Mouse (Mus musculus): ENCODE measurements at regions not wholly inside any gene's neighbourhood (a gene's known extent, or its start where the extent isn't known, plus 50 kb on each side); places are given as distances from the start of the nearest gene placed in this dataset.
"Not testable (repeated sequence)": the region's sequence is repeated elsewhere in the genome, so short reads cannot be mapped to it uniquely, and the experiment has no call there.

- WGBS, result 18% methylated on average over 2 of the region's 2 CpGs
- no peaks in the 10 kb centered on the region for H3K27me3 ChIP-seq (replicated peaks; ENCODE audit: control insufficient read depth, insufficient read depth, low read length)
- no peak overlapping the region for H3K4me3 ChIP-seq (ENCODE audit: low read depth, low read length)
- H3K36me3 ChIP-seq (ENCODE audit: control insufficient read depth, insufficient read depth, low read length), result no peaks in the 10 kb centered on the region
- H3K4me1 ChIP-seq (replicated peaks; ENCODE audit: control insufficient read depth, insufficient read depth, low read length), result no peaks in the 10 kb centered on the region
- ATAC-seq (replicated peaks; ENCODE audit: low FRiP score) (no peak), DNase-seq (ENCODE audit: low spot score) (no peak)
- no peak overlapping the region for H3K27ac ChIP-seq (ENCODE audit: low read depth, low read length)
- H3K9me3 ChIP-seq (ENCODE audit: control insufficient read depth, low read length), result no peaks in the 10 kb centered on the region
- no peak overlapping the region for H3K9ac ChIP-seq (ENCODE audit: low read depth, low read length)
- no peak overlapping the region for H3K4me2 ChIP-seq
Measured at GRCm38 (mm10) chr12:113878826-113879225, 335.1 kb downstream of the Adam6a start.

GRCm38 (mm10) chr12:113896152-113896551, 352.4 kb downstream of the Adam6a start:
- WGBS, result 27% methylated on average over 4 of the region's 4 CpGs
- Histone ChIP-seq H3K9ac (ENCODE audit: low read depth, low read length) (no peak overlapping the region), H3K4me2 (no peak overlapping the region), H3K27me3 (replicated peaks; ENCODE audit: control insufficient read depth, insufficient read depth, low read length) (no peaks in the 10 kb centered on the region), H3K9me3 (ENCODE audit: control insufficient read depth, low read length) (no peaks in the 10 kb centered on the region), H3K4me3 (ENCODE audit: low read depth, low read length) (no peak overlapping the region), H3K36me3 (ENCODE audit: control insufficient read depth, insufficient read depth, low read length) (no peaks in the 10 kb centered on the region), H3K27ac (ENCODE audit: low read depth, low read length) (no peak overlapping the region), H3K4me1 (replicated peaks; ENCODE audit: control insufficient read depth, insufficient read depth, low read length) (no peaks in the 10 kb centered on the region)
- ATAC-seq (replicated peaks; ENCODE audit: low FRiP score), result no peak
- DNase-seq (ENCODE audit: low spot score), result no peak

GRCm38 (mm10) chr12:113906459-113906858, 362.8 kb downstream of the Adam6a start:
- Histone ChIP-seq H3K27me3 (replicated peaks; ENCODE audit: control insufficient read depth, insufficient read depth, low read length) (no peaks in the 10 kb centered on the region), H3K4me1 (replicated peaks; ENCODE audit: control insufficient read depth, insufficient read depth, low read length) (no peaks in the 10 kb centered on the region), H3K4me2 (no peak overlapping the region), H3K36me3 (ENCODE audit: control insufficient read depth, insufficient read depth, low read length) (no peaks in the 10 kb centered on the region), H3K27ac (ENCODE audit: low read depth, low read length) (no peak overlapping the region), H3K4me3 (ENCODE audit: low read depth, low read length) (no peak overlapping the region), H3K9me3 (ENCODE audit: control insufficient read depth, low read length) (no peaks in the 10 kb centered on the region; the same call in 1 of the 2 replicates), H3K9ac (ENCODE audit: low read depth, low read length) (no peak overlapping the region)
- DNase-seq (ENCODE audit: low spot score) (no peak), ATAC-seq (replicated peaks; ENCODE audit: low FRiP score) (no peak)

GRCm38 (mm10) chr12:113907751-113908150, 364.0 kb downstream of the Adam6a start:
- Histone ChIP-seq H3K4me3 (ENCODE audit: low read depth, low read length) (no peak overlapping the region), H3K36me3 (ENCODE audit: control insufficient read depth, insufficient read depth, low read length) (no peaks in the 10 kb centered on the region), H3K27me3 (replicated peaks; ENCODE audit: control insufficient read depth, insufficient read depth, low read length) (no peaks in the 10 kb centered on the region), H3K9me3 (ENCODE audit: control insufficient read depth, low read length) (no peaks in the 10 kb centered on the region), H3K4me1 (replicated peaks; ENCODE audit: control insufficient read depth, insufficient read depth, low read length) (no peaks in the 10 kb centered on the region), H3K9ac (ENCODE audit: low read depth, low read length) (no peak overlapping the region), H3K4me2 (no peak overlapping the region), H3K27ac (ENCODE audit: low read depth, low read length) (no peak overlapping the region)
- DNase-seq (ENCODE audit: low spot score) (no peak), ATAC-seq (replicated peaks; ENCODE audit: low FRiP score) (no peak)
- 67% methylated on average over 1 of the region's 1 CpGs for WGBS

- 31% methylated on average over 3 of the region's 3 CpGs for WGBS
- Histone ChIP-seq H3K27ac (ENCODE audit: low read depth, low read length) (no peak overlapping the region), H3K9ac (ENCODE audit: low read depth, low read length) (no peak overlapping the region), H3K9me3 (ENCODE audit: control insufficient read depth, low read length) (no peaks in the 10 kb centered on the region), H3K4me3 (ENCODE audit: low read depth, low read length) (no peak overlapping the region), H3K4me1 (replicated peaks; ENCODE audit: control insufficient read depth, insufficient read depth, low read length) (no peaks in the 10 kb centered on the region), H3K27me3 (replicated peaks; ENCODE audit: control insufficient read depth, insufficient read depth, low read length) (no peaks in the 10 kb centered on the region), H3K36me3 (ENCODE audit: control insufficient read depth, insufficient read depth, low read length) (no peaks in the 10 kb centered on the region), H3K4me2 (no peak overlapping the region)
- no peak for DNase-seq (ENCODE audit: low spot score)
- ATAC-seq (replicated peaks; ENCODE audit: low FRiP score), result no peak
Measured at GRCm38 (mm10) chr12:113911770-113912169, 368.1 kb downstream of the Adam6a start.

- Histone ChIP-seq H3K9me3 (ENCODE audit: control insufficient read depth, low read length) (no peaks in the 10 kb centered on the region), H3K9ac (ENCODE audit: low read depth, low read length) (no peak overlapping the region), H3K4me1 (replicated peaks; ENCODE audit: control insufficient read depth, insufficient read depth, low read length) (no peaks in the 10 kb centered on the region), H3K36me3 (ENCODE audit: control insufficient read depth, insufficient read depth, low read length) (no peaks in the 10 kb centered on the region), H3K4me2 (no peak overlapping the region), H3K27ac (ENCODE audit: low read depth, low read length) (no peak overlapping the region), H3K27me3 (replicated peaks; ENCODE audit: control insufficient read depth, insufficient read depth, low read length) (no peaks in the 10 kb centered on the region), H3K4me3 (ENCODE audit: low read depth, low read length) (no peak overlapping the region)
- DNase-seq (ENCODE audit: low spot score), result no peak
- ATAC-seq (replicated peaks; ENCODE audit: low FRiP score), result no peak
Measured at GRCm38 (mm10) chr12:113940721-113941120, 397.0 kb downstream of the Adam6a start.

- H3K4me1 ChIP-seq (replicated peaks; ENCODE audit: control insufficient read depth, insufficient read depth, low read length); H3K9me3 ChIP-seq (ENCODE audit: control insufficient read depth, low read length); H3K27me3 ChIP-seq (replicated peaks; ENCODE audit: control insufficient read depth, insufficient read depth, low read length); H3K4me2 ChIP-seq; ATAC-seq (replicated peaks; ENCODE audit: low FRiP score); H3K9ac ChIP-seq (ENCODE audit: low read depth, low read length); H3K4me3 ChIP-seq (ENCODE audit: low read depth, low read length); DNase-seq (ENCODE audit: low spot score); H3K36me3 ChIP-seq (ENCODE audit: control insufficient read depth, insufficient read depth, low read length); H3K27ac ChIP-seq (ENCODE audit: low read depth, low read length): not testable (repeated sequence)
- WGBS, result 75% methylated on average over 1 of the region's 1 CpGs
Measured at GRCm38 (mm10) chr12:113943661-113944327, 400.1 kb downstream of the Adam6a start.

- 78% methylated on average over 1 of the region's 1 CpGs for WGBS
- DNase-seq (ENCODE audit: low spot score); H3K9ac ChIP-seq (ENCODE audit: low read depth, low read length); H3K36me3 ChIP-seq (ENCODE audit: control insufficient read depth, insufficient read depth, low read length); H3K4me2 ChIP-seq; H3K27me3 ChIP-seq (replicated peaks; ENCODE audit: control insufficient read depth, insufficient read depth, low read length); H3K4me1 ChIP-seq (replicated peaks; ENCODE audit: control insufficient read depth, insufficient read depth, low read length); H3K27ac ChIP-seq (ENCODE audit: low read depth, low read length); H3K9me3 ChIP-seq (ENCODE audit: control insufficient read depth, low read length); H3K4me3 ChIP-seq (ENCODE audit: low read depth, low read length); ATAC-seq (replicated peaks; ENCODE audit: low FRiP score): not testable (repeated sequence)
Measured at GRCm38 (mm10) chr12:113945786-113946185, 402.1 kb downstream of the Adam6a start.

- H3K9ac ChIP-seq (ENCODE audit: low read depth, low read length); H3K4me1 ChIP-seq (replicated peaks; ENCODE audit: control insufficient read depth, insufficient read depth, low read length); H3K9me3 ChIP-seq (ENCODE audit: control insufficient read depth, low read length); H3K27me3 ChIP-seq (replicated peaks; ENCODE audit: control insufficient read depth, insufficient read depth, low read length); H3K4me3 ChIP-seq (ENCODE audit: low read depth, low read length); H3K27ac ChIP-seq (ENCODE audit: low read depth, low read length); H3K36me3 ChIP-seq (ENCODE audit: control insufficient read depth, insufficient read depth, low read length); H3K4me2 ChIP-seq; ATAC-seq (replicated peaks; ENCODE audit: low FRiP score); DNase-seq (ENCODE audit: low spot score): not testable (repeated sequence)
- WGBS, result 26% methylated on average over 4 of the region's 4 CpGs
Measured at GRCm38 (mm10) chr12:113948017-113948416, 404.3 kb downstream of the Adam6a start.

All from liver, embryonic 11.5 days (tissue).